Mouse (Mus musculus) cerebellum, postnatal 10 days (tissue): ENCODE measurements around the gene Snrpa1.

Experiments
- DNase-seq, 2 experiments: peaks; one replicate each; pipeline ENCODE4 v3.0.0; 2021; ENCODE audit warnings: mixed read lengths in 2 of 2

Gene Snrpa1

GRCm38 (mm10) chr7:66079364-66080230 is 20.8 kb downstream of the Snrpa1 start, which contains the start of gene Selenos:
Selenos (plus strand) TSS chr7:66079649.
- DNase-seq, result peak; percentile 97 to 98

DNA sequence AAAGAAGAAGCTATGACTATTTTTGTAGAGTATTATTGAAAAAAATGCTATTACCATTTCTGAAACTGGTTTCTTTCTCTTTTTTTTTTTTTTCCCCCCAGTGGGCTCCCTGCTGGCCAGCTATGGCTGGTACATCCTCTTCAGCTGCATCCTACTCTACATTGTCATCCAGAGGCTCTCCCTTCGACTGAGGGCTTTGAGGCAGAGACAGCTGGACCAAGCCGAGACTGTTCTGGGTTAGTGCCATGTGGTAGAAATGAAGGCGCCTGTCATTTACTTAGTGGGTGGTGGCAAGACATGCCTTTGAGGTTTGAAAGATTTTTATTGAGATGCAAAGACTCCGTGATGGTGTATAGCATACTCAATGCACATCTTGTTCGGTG is 21.4 kb downstream of the Snrpa1 start:
- DNase-seq, result peak; percentile 34

GRCm38 (mm10) chr7:66083757-66084156 is 25.0 kb downstream of the Snrpa1 start:
- DNase-seq, result no peak

DNA sequence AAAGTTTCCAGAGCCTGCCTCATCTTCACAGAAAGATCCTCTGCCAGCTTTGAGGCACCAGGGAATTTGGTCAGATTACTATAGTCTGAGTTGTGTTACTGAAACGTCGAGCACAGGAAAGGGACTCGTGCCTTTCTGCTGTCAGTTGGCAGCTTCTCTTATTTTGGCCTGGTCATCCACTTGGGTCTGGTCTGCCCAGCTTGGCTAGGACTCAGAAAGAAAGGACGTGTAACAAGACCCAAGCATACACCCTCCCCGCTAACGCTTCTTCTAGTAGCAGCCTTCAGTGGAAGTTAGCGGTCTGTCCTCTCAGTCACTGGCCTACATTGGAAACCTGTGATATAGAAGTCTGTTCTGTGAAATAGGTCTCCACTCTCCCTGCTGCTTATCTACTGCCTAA is 25.7 kb downstream of the Snrpa1 start:
- no peak for DNase-seq

GRCm38 (mm10) chr7:66087652-66088051 is 28.8 kb downstream of the Snrpa1 start:
- no peak for DNase-seq

- DNase-seq, result no peak
These were observed 29.3 kb downstream of the Snrpa1 start for GRCm38 (mm10) chr7:66088077-66088476.

DNA sequence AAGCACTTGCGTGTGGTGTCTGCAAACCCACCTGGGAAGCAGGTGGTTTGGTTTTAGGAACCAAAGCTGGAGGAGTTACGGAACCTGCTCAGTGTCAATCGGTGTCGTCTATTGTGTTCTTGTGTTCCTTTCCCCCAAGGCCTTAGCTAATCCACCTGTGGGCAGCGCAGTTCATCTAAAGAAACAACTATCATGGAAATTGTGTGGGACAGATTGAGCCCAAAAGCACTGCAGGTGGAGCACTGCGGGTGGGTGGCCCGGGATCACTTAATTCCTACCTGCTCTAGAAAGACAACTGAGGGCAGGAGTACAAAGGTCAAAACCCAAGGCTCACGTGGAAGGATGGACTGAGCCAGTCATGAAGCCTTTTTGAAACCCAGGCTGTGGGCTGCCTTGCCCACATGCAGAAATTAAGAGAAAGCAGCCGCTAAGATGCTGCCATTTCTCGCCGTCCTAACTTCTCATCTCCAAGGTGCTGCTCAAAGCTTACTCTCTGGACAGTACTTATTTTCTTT is 31.9 kb downstream of the Snrpa1 start:
- no peak for DNase-seq

DNA sequence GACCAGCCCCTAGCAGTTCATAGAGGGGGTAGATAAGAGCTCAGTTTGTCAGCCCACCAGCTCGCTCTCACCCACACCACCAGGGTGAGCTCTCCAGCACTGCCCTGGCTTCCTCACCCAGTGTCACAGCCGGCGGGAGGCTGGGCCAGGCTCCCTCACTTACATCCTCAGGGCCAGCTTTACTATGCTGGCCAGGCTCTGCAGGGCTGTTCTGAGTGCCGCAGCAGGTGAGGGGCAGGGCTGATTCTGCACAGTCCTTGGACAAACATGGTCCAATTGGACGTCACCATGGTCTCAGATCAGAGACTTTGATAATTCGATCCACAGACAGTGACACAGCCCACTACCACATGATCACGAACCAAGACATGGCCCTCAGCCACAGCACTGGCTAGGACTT is 32.8 kb downstream of the Snrpa1 start:
- no peak for DNase-seq

- peak; percentile 77 to 78 for DNase-seq
These were observed 33.9 kb downstream of the Snrpa1 start for GRCm38 (mm10) chr7:66092656-66093055.

GRCm38 (mm10) chr7:66094141-66094540 is 35.3 kb downstream of the Snrpa1 start:
- DNase-seq, result peak; percentile 87 to 90

GRCm38 (mm10) chr7:66098803-66099202 is 40.0 kb downstream of the Snrpa1 start:
- DNase-seq, result no peak

GRCm38 (mm10) chr7:66101866-66102265 is 43.1 kb downstream of the Snrpa1 start:
- DNase-seq, result peak; percentile 50 to 79

- no peak for DNase-seq
These were observed 45.7 kb downstream of the Snrpa1 start for GRCm38 (mm10) chr7:66104531-66104930.

GRCm38 (mm10) chr7:66105771-66106170 is 47.0 kb downstream of the Snrpa1 start:
- DNase-seq, result no peak

GRCm38 (mm10) chr7:66106581-66107056 is 47.8 kb downstream of the Snrpa1 start:
- DNase-seq, result no peak

DNA sequence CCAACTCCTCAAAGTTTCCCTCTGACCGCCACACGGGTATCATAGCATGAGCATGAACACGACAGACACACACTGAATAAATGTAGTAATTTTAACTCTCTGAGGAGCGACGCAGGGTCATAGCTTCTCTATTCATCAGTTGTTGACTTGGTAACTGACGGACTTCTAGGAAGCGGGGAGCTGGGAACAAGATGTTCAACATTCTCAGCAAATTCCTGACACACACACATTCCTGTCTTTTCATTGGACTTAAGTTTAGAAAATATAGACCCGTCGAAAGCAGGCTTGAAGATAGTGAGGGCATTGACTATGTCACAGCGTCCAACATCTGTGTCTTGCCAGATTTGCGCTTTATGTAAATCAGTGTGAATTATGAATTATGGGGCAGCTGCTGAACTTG is 48.4 kb downstream of the Snrpa1 start:
- DNase-seq, result no peak

- DNase-seq, result peak; percentile 65 to 70
These were observed 49.1 kb downstream of the Snrpa1 start for GRCm38 (mm10) chr7:66107930-66108329.

DNA sequence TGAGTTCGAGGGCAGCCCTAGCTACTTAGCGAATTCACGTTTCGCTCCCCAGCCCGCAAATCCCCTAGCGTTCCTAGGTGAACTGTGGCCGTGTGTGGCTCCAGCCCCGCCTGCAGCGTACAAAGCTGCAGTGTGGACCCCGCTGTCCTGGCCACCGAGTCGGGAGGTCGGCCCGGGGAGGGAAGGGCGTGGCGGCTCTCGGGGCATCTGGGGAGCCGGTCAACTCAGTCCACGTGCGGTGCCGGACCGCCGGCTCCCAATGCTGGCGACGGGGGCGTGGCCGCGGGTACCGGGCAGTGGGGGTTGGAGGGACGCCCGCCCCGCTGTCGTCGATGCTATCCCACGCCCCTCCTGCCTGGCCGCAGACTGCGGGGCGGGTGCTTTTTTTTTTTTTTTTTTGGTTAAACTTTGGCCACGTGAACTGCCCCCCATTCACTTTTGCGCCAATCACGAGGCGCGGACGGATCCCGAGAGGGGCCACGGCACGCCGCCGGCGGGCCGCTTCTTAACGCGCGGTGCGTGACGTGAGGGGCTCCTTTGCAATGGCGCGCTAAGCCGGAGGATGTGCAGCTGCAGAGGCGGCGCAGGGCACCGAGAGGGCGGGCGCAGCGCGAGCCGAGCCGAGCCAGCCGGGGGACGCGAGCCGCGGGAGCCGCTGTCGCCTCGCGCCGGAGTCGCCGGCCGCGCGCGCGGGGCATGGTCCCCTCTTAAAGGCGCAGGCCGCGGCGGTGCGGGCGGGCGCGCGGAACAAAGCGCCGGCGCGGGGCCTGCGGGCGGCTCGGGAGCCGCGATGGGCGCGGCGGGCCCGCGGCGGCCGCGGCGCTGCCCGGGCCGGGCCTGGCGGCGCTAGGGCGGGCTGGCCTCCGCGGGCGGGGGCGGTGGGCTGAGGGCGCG is 50.4 kb downstream of the Snrpa1 start, which contains the start of gene Chsy1:
Gene Chsy1 (plus strand): TSS at position 555 of the 894 bp plus-strand sequence.
- DNase-seq, result peak; percentile 93

GRCm38 (mm10) chr7:66109855-66110635 is 51.2 kb downstream of the Snrpa1 start:
- DNase-seq, result peak; percentile 63 to 69

GRCm38 (mm10) chr7:66110636-66111112 is 51.9 kb downstream of the Snrpa1 start:
- peak; percentile 49 for DNase-seq

DNA sequence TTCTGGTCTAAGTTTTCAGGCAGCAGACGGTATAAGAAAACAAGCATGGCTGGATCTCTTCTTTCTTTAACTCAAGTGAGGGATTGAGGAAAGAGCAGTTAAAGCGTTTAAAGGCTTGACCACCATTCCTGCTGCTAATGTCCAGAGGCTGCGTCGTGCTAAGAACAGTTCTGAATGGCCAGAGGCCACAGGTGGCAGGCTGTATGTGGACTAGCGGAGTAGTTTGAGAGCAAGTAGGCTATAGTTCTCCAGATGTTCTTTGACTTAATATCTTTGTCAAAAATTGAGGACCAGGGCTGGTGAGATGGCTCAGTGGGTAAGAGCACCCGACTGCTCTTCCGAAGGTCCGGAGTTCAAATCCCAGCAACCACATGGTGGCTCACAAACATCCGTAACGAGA is 52.4 kb downstream of the Snrpa1 start:
- DNase-seq, result no peak

- DNase-seq, result no peak
These were observed 54.8 kb downstream of the Snrpa1 start for GRCm38 (mm10) chr7:66113561-66113960.
